Mouse (Mus musculus) hindbrain, embryonic 15.5 days (tissue): ENCODE measurements around the gene Stk11. TPM values are rescaled to one million over a fixed set of nuclear protein-coding genes. Genes with fewer than 3 reads are reported as not detected.

Experiments
- ATAC-seq: fragments of 200-750 bp; cut with Nextera tagmentation; 2 replicates; pipeline ENCODE4 v1.8.0; 2017; ENCODE audit warnings: low read depth, moderate number of reproducible peaks, moderate TSS enrichment; ENCODE audit not compliant: low FRiP score
- H3K27ac ChIP-seq: fragments of 300-500 bp; sonication (generic); replicated peaks from 2 replicates; pipeline ENCODE4 v1.5.1; 2015; ENCODE audit warnings: mild to moderate bottlenecking, inconsistent platforms
- H3K27me3 ChIP-seq: fragments of 300-500 bp; sonication (generic); 2 replicates; pipeline ENCODE4 v1.6.1; 2015; ENCODE audit warnings: control low read depth, inconsistent platforms
- H3K36me3 ChIP-seq: fragments of 300-500 bp; sonication (generic); 2 replicates; pipeline ENCODE4 v1.6.1; 2015; ENCODE audit warnings: control low read depth, inconsistent platforms
- H3K4me1 ChIP-seq: fragments of 300-500 bp; sonication (generic); replicated peaks from 2 replicates; pipeline ENCODE4 v1.6.1; 2015; ENCODE audit warnings: control low read depth, inconsistent platforms
- H3K4me2 ChIP-seq: fragments of 300-500 bp; sonication (generic); 2 replicates; pipeline ENCODE4 v1.6.1; 2015; ENCODE audit warnings: moderate library complexity, mild to moderate bottlenecking, inconsistent platforms
- H3K4me3 ChIP-seq: fragments of 300-500 bp; sonication (generic); 2 replicates; pipeline ENCODE4 v1.5.1; 2015; ENCODE audit warnings: mild to moderate bottlenecking, inconsistent platforms
- H3K9ac ChIP-seq: fragments of 300-500 bp; sonication (generic); 2 replicates; pipeline ENCODE4 v1.6.1; 2015; ENCODE audit warnings: inconsistent platforms
- H3K9me3 ChIP-seq: fragments of 300-500 bp; sonication (generic); 2 replicates; pipeline ENCODE4 v1.6.1; 2016; ENCODE audit warnings: control low read depth, inconsistent platforms
- WGBS: fragments of 180-500 bp; shearing (Covaris S2); methylation state at CpG from one replicate; pipeline ENCODE4 v1.1.7; 2015; 5-methylcytosine and 5-hydroxymethylcytosine counted together
- polyA plus RNA-seq: library from polyadenylated mRNA; unstranded; fragments of >200 nt; fragmentation: Nextera tagmentation; extraction: Ambion mirVana; gene quantifications from 2 replicates; pipeline ENCODE4 v1.2.1, GENCODE M21; 2015

Stk11 gene
- polyA plus RNA-seq, 1 experiment from 2014 or later: 20.0 TPM

GRCm38 (mm10) chr10:80116927-80117691 is 1.5 kb downstream of the Stk11 start:
- peak overlapping the region; percentile 88 for H3K9ac ChIP-seq
- peak overlapping the region; percentile 91 for H3K4me3 ChIP-seq
- no peaks in the 10 kb centered on the region for H3K9me3 ChIP-seq
- no peak for ATAC-seq
- H3K27ac ChIP-seq: peak overlapping the region; percentile 5; the same call in 1 of the 2 replicates
- peaks cover 53% of the 10 kb centered on the region for H3K4me1 ChIP-seq
- WGBS: 5% methylated on average over 30 of the region's 30 CpGs
- H3K27me3 ChIP-seq: no peaks in the 10 kb centered on the region
- peak overlapping the region; percentile 70 for H3K4me2 ChIP-seq
- H3K36me3 ChIP-seq: peaks cover 3% of the 10 kb centered on the region; the same call in 1 of the 2 replicates

DNA sequence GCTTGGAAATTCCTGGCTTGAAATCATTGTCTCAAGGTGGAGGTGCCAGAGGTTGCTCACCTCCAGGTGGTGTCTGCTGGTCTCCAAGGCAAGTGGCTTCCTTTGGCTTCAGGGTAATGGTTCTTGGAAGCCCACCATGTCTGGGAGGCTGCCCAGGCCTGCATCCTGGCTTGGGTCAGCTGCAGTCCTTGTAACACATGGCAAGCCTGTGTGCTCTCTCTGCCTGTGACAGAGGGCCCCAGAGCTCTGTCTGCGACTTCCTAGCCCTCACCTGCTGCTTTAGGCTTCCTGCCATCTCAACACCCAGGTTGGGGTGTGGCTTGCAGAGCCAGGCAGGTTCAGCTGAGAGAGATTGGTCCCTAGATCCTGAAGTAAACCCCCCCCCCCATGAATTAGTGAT is 2.1 kb downstream of the Stk11 start:
- WGBS: 54% methylated on average over 1 of the region's 1 CpGs
- Histone ChIP-seq H3K9me3 (no peaks in the 10 kb centered on the region), H3K9ac (peak overlapping the region; percentile 88), H3K4me2 (peak overlapping the region; percentile 70), H3K4me3 (peak overlapping the region; percentile 91), H3K4me1 (peaks cover 53% of the 10 kb centered on the region), H3K36me3 (peaks cover 3% of the 10 kb centered on the region; the same call in 1 of the 2 replicates), H3K27me3 (no peaks in the 10 kb centered on the region), H3K27ac (0 out of 2 replicates have a peak overlapping the region, but pooled peaks have one; percentile 20)
- ATAC-seq: no peak

- Histone ChIP-seq H3K27ac (0 out of 2 replicates have a peak overlapping the region, but pooled peaks have one; percentile 20), H3K4me2 (peak overlapping the region; percentile 70), H3K4me3 (peak overlapping the region; percentile 91; the same call in 1 of the 2 replicates), H3K36me3 (peaks cover 3% of the 10 kb centered on the region; the same call in 1 of the 2 replicates), H3K27me3 (no peaks in the 10 kb centered on the region), H3K9ac (peak overlapping the region; percentile 88), H3K9me3 (no peaks in the 10 kb centered on the region), H3K4me1 (peaks cover 53% of the 10 kb centered on the region)
- 47% methylated on average over 6 of the region's 6 CpGs for WGBS
- no peak for ATAC-seq
Measured at GRCm38 (mm10) chr10:80118552-80118951, 2.9 kb downstream of the Stk11 start.

- peaks cover 3% of the 10 kb centered on the region; the same call in 1 of the 2 replicates for H3K36me3 ChIP-seq
- H3K9me3 ChIP-seq: no peaks in the 10 kb centered on the region
- H3K27me3 ChIP-seq: no peaks in the 10 kb centered on the region
- H3K9ac ChIP-seq: no peak overlapping the region
- no peak overlapping the region for H3K4me2 ChIP-seq
- H3K27ac ChIP-seq: no peak overlapping the region
- H3K4me3 ChIP-seq: no peak overlapping the region
- peaks cover 43% of the 10 kb centered on the region for H3K4me1 ChIP-seq
- no peak for ATAC-seq
- WGBS: 61% methylated on average over 2 of the region's 2 CpGs
Measured at GRCm38 (mm10) chr10:80120146-80120545, 4.5 kb downstream of the Stk11 start.

DNA sequence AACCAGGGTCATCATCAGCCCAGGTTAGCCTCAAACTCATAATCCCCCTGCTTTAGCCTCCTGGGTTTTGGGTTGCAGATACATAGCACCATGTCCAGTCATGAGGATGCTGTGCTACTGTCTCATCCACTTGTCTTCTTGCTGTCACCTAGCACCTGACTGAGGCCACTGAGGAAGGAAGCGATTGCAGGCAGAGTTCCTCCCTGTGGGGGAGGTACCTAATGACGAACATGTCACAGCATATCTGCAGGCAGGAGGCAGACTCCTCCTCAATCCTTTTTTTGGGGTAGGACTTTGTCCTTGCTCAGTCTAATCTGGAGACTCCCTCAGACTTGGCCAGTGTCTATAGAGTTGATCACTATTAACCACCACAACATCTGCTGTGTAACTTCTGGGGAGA is 6.0 kb downstream of the Stk11 start:
- no peak for ATAC-seq
- Histone ChIP-seq H3K9ac (no peak overlapping the region), H3K4me3 (no peak overlapping the region), H3K4me2 (no peak overlapping the region), H3K36me3 (peaks cover 9% of the 10 kb centered on the region; the same call in 1 of the 2 replicates), H3K27me3 (no peaks in the 10 kb centered on the region), H3K4me1 (peaks cover 40% of the 10 kb centered on the region), H3K9me3 (no peaks in the 10 kb centered on the region), H3K27ac (no peak overlapping the region)
- WGBS: 94% methylated on average over 2 of the region's 2 CpGs

- ATAC-seq: no peak
- Histone ChIP-seq H3K9me3 (no peaks in the 10 kb centered on the region), H3K9ac (no peak overlapping the region), H3K4me2 (no peak overlapping the region), H3K4me3 (no peak overlapping the region), H3K4me1 (peaks cover 16% of the 10 kb centered on the region), H3K27me3 (no peaks in the 10 kb centered on the region), H3K36me3 (peaks cover 26% of the 10 kb centered on the region), H3K27ac (no peak overlapping the region)
- WGBS: 92% methylated on average over 9 of the region's 9 CpGs
Measured at GRCm38 (mm10) chr10:80123932-80124562, 8.4 kb downstream of the Stk11 start.

GRCm38 (mm10) chr10:80127920-80128319 is 12.3 kb downstream of the Stk11 start:
- Histone ChIP-seq H3K9ac (no peak overlapping the region), H3K4me3 (no peak overlapping the region), H3K9me3 (no peaks in the 10 kb centered on the region), H3K27ac (no peak overlapping the region), H3K4me1 (peaks cover 15% of the 10 kb centered on the region), H3K36me3 (peaks cover 49% of the 10 kb centered on the region), H3K4me2 (no peak overlapping the region), H3K27me3 (no peaks in the 10 kb centered on the region)
- WGBS: 90% methylated on average over 8 of the region's 8 CpGs
- no peak for ATAC-seq

GRCm38 (mm10) chr10:80129846-80130245 is 14.2 kb downstream of the Stk11 start:
- no peak overlapping the region for H3K9ac ChIP-seq
- H3K4me1 ChIP-seq: peaks cover 19% of the 10 kb centered on the region
- ATAC-seq: no peak
- H3K27ac ChIP-seq: no peak overlapping the region
- peaks cover 62% of the 10 kb centered on the region for H3K36me3 ChIP-seq
- no peaks in the 10 kb centered on the region for H3K27me3 ChIP-seq
- H3K4me2 ChIP-seq: no peak overlapping the region
- no peak overlapping the region for H3K4me3 ChIP-seq
- H3K9me3 ChIP-seq: no peaks in the 10 kb centered on the region
- 90% methylated on average over 9 of the region's 9 CpGs for WGBS

DNA sequence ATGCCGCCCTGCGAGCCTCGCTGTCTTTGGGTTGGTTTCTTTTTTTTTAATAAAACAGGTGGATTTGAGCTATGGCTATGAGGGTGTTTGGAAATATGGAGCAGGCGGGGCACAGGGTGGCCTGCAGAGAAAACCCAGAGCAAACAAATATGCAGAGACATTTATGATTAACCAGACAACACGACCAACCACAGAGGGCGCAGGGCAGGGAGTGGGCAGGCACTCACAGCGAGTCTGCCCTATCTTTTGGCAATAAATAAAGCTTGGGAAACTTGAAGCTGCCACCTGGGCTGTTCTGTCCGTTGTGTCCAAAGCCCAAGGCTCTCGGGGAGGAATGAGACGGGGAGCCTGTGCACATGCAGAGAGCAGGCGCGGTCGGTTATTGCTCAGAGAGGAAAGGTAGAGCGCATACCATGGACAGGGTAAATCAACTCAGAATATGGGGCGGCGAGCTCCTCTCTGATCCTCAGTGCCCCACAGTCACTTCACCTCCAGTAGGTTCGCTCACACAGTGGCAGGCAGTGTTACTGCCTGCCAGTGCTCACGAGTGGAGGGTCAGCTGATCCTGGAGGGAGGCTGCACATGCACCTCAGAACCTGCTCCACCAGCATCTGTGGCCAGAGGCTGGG is 14.9 kb downstream of the Stk11 start:
- ATAC-seq: no peak
- Histone ChIP-seq H3K4me3 (no peak overlapping the region), H3K36me3 (peaks cover 67% of the 10 kb centered on the region), H3K4me2 (no peak overlapping the region), H3K27me3 (no peaks in the 10 kb centered on the region), H3K27ac (no peak overlapping the region), H3K4me1 (peaks cover 19% of the 10 kb centered on the region), H3K9me3 (no peaks in the 10 kb centered on the region), H3K9ac (no peak overlapping the region)
- 85% methylated on average over 18 of the region's 18 CpGs for WGBS

DNA sequence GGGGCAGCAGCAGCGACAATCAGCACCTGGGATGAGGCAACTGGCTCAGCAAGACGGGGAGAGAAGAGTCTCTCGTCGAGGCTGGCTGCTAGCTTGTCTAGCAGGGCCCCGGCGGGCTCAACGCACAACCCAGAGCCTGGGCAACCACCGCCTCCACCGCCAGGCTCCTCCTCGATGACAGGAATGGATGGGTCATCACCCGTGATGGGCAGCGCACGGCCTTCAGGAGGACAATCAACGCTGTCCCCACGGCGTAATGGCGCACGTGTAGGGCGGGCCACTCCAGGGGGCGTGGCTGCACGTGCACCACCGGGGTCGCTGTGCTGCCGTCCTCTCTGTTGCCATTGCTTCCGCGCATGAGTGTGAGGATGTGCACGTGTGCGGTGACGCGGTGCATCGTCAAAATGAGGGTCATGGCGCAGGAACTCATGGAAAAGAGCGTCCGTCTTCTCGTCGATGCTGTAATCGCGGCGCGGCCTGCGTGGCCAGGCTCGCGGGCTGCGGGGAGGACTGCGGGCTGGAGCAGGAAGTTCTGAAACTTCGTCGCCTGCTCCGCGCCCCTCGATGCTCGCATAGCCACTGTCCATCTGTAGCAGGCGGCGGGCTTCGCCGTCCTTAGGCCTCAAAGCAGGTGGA is 15.8 kb downstream of the Stk11 start:
- peaks cover 27% of the 10 kb centered on the region for H3K4me1 ChIP-seq
- peaks cover 67% of the 10 kb centered on the region for H3K36me3 ChIP-seq
- H3K9me3 ChIP-seq: no peaks in the 10 kb centered on the region
- WGBS: 13% methylated on average over 55 of the region's 55 CpGs
- H3K9ac ChIP-seq: no peak overlapping the region
- H3K4me3 ChIP-seq: no peak overlapping the region
- peak; percentile 65 for ATAC-seq
- peak overlapping the region; percentile 40 for H3K4me2 ChIP-seq
- no peaks in the 10 kb centered on the region for H3K27me3 ChIP-seq
- H3K27ac ChIP-seq: peak overlapping the region; percentile 52

GRCm38 (mm10) chr10:80131952-80132350 is 16.3 kb downstream of the Stk11 start:
- no peak overlapping the region for H3K4me3 ChIP-seq
- H3K4me2 ChIP-seq: peak overlapping the region; percentile 40
- no peaks in the 10 kb centered on the region for H3K9me3 ChIP-seq
- no peak overlapping the region for H3K9ac ChIP-seq
- WGBS: 31% methylated on average over 27 of the region's 27 CpGs
- H3K36me3 ChIP-seq: peaks cover 67% of the 10 kb centered on the region
- peak; percentile 8; the same call in 1 of the 2 replicates for ATAC-seq
- peak overlapping the region; percentile 52 for H3K27ac ChIP-seq
- peaks cover 32% of the 10 kb centered on the region for H3K4me1 ChIP-seq
- H3K27me3 ChIP-seq: no peaks in the 10 kb centered on the region
